Mouse (Mus musculus) liver, embryonic 14.5 days (tissue): Measurements from ENCODE around the gene Olfr401.

Experiments used
- CTCF ChIP-seq: IDR thresholded peaks from 2 replicates; pipeline ENCODE4 v1.5.1; 2016; ENCODE audit warnings: antibody characterized with exemption, low read depth, control low read depth
- EP300 ChIP-seq: IDR thresholded peaks from 2 replicates; pipeline ENCODE4 v1.6.1; 2016; ENCODE audit warnings: antibody characterized with exemption, low read depth

DNA sequence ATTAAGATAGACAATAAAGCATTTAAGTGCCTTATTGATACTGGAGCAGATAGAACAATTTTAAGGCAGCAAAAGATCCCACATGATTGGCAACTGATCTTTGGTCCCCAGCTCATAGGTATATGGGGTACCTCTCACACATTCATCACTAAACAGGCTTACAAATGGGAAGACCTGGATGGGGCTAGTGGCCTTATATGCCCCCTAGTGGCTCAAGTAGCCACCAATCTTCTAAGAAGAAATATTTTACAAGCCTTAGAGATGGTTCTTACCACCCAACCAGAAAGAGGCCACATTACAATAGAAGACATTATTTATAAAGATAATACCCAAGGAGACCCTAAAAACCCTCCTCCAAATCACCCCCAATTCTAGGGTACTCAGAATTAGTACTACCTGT, 32.4 kb downstream of the Olfr401 start:
- TF ChIP-seq CTCF, result no peak
- TF ChIP-seq EP300, result no peak
